Mouse (Mus musculus) mesoderm, embryonic 11.5 days (tissue): ENCODE results near the gene Gal3st2c.
"Not testable (repeated sequence)": the region's sequence is repeated elsewhere in the genome, so short reads cannot be mapped to it uniquely, and the experiment has no call there.

ENCODE experiments used
- DNase-seq: peaks from one replicate; pipeline ENCODE4 v3.0.0-alpha.2; 2012; ENCODE audit warnings: low read depth, low spot score

Gene Gal3st2c

DNA sequence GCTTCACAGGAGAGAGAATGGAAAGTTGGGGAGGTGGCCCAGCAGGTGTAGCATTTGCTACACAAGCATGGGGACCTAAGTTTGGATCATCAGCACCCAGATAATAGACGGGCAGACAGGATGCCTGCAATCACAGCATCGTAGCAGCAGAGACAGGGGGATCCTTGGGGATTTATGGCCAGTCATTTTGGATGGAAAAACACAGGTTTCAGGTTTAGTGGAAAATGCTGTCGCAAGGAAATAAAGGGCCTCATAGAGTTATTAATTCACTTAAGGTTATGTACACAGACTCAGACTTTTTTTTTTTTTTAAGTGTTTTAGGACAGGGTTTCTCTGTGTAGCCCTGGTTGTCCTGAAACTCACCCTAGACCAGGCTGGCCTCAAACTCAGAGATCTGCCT is 55.2 kb downstream of the Gal3st2c start:
- no peak for DNase-seq

DNA sequence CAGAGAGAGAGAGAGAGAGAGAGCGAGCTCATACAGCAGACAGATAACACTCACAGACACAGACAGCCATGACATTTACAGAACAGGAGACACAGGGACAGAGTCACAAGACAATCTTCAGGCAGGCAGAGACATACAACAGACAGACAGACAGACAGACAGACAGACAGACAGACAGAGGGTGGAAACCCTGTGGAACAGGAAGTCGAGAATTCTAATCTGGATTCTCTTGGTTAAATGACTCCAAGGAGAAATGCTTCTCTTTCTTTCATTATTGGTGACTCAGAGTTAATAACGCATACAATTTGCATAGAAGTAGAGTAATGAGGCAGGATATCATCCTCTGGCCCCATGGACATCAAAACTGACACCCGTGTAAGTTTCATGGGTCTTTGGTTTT is 56.2 kb downstream of the Gal3st2c start:
- DNase-seq, result no peak

DNA sequence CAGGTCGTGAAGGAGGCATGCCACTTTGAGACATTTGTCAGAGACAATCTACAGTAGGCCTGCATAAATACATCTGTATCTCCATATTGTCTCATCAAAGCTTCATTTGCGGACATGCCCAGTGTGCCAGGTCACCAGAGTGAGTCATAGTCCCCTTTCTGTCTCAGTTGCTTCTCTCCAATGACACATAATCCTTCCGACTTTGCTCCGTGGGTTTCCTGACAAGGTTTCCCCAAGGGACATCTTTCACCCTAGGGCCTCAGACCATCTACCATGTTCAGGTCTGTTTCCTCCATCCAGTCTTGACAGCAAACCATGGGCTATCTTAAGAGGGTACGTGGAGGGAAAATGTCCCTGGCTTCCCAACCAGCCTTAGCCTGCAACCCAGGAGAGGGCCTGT is 60.8 kb downstream of the Gal3st2c start:
- DNase-seq, result no peak

DNA sequence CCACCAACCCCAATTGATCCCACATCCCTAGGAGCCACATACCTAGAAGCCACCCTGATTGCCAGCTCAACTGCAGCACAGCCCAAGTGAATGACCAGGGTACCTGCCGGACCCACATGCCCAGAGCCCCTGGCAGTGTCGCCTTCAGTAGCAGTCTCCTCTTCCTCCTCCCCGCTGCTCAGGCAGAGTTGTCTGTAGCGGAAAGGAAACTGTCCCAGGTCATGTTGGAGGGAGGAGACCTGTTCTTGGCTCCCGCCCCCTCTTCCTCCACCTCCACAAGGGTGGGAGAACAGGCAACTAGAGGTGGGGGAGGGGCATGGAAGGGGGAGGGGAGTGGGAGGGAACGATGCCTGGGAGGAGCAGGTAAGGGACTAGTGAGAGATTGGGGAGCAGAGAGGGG is 62.1 kb downstream of the Gal3st2c start, which contains the start of gene Pdcd1:
Gene Pdcd1, minus strand, starts transcription at position 181 of the 400 bp plus-strand sequence.
- DNase-seq, result no peak

DNA sequence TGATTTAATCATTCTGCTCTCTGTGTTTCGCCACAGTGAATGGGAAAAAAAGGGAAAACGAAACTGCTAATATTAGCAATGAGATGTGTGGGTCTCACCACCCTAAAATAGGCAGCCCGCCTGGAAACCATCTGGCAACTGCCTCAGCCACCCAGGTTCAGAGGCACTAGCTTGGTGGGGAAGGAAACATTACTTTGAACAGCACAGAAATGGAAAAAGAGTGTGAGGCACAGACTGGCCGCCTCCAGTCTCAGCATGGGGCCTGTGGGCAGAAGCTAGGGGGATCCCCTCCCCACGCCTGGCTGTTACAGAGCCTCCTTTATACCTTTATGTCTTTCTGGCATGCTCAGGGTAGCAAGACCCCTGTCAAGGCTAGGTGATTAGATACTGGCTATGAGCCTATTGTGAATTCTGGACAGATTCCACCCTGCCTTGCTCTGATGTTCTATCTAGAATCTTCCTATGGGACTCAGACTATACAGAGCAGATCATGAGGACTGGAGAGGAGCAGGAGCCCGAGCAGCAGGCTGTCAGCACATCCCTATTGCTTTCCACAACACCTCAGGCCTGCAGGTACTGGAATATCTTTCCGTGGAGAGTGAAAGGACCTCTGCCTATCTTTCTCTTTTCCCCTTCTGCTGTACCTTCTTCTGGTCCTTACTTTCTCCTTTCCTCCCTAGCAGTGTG is 63.4 kb downstream of the Gal3st2c start:
- no peak for DNase-seq

DNA sequence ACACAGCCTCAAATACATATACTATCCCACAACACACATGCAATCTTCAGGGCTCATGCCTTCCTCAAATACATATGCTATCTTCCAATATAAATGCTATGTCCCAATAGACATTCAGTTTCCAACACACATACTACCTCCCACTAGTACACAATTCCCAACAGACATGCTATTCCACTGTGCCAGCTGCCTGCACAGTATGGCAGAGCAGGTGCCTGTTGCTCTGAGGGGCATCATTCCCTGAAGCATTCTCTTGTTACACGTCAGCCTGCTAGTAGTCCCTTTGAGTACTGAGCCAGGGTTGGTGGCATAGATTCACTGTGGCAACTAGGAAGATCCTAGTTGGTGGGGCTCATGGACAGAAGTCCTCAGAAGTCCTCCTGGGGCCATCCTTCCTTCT is 64.2 kb downstream of the Gal3st2c start:
- no peak for DNase-seq

DNA sequence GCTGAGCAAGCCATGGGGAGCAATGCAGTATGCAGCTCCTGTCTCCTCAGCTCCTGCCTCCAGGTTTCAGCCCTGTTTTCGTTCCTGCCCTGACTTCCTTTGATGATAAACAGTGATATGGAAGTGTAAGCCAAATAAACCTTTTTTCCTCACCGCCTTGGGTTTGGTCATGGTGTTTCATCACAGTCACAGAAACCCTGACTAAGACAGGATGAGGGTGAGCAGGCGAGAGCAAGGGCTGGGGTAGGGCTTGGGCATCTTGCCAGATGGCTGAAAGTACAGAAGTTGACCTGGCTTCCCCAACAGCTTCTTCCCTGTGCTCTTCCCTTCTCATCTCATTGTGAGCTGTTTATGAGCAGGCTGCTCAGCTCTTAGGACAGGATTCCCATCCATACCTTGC is 65.7 kb downstream of the Gal3st2c start:
- DNase-seq, result no peak

DNA sequence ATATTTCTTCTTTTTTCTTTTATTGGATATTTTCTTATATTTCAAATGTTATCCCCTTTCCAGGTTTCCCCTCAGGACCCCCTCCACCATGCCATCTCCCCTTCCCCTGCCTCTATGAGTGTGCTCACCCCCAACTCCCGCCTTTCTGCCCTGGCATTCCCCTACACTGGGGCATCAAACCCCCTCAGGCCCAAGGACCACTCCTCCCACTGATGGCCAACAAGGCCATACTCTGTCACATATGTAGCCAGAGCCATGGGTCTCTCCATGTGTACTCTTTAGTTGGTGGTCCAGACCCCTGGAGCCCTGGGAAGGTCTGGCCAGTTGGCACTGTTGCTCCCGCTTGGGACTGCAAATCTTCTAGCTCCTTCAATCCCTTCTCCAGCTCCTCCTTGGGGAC is 67.1 kb downstream of the Gal3st2c start:
- DNase-seq, result no peak

DNA sequence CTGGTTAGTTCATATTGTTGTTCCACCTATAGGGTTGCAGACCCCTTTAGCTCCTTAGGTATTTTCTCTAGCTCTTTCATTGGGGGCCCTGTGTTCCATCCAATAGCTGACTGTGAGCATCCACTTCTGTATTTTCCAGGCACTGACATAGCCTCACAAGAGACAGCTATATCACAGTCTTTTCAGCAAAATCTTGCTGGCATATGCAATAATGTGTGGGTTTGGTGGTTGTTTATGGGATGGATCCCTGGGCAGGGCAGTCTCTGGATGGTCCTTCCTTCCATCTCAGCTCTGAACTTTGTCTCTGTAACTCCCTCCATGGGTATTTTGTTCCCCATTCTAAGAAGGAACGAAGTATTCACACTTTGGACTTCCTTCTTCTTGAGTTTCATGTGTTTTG is 68.0 kb downstream of the Gal3st2c start:
- not testable (repeated sequence) for DNase-seq
